Mouse (Mus musculus): ENCODE results near the gene Ddc. TPM values are rescaled to one million over a fixed set of nuclear protein-coding genes. Genes with fewer than 3 reads are reported as not detected.

The Ddc gene
- total and polyA plus RNA-seq, 2 experiments from 2014 or later = 8.6 to 13.6 TPM

DNA sequence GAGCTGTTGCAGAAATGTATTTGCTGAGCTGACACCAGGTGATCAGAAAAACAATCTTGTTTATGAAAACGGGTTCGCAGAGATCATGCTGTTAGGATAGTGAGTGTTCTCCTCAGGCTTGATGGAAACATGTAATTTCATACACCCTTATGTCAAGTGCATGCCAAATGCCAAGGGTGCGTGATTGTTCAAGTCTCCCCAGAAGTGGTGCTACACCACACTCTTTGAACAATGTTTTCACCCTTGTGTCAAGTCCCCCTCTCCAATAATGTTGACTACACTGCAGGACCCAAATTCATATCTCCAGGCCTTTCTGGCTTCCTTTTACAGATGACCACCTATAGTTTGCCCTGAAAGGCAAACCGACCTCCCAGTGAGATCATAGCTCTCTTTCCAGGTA lies 49.5 kb downstream of the Ddc start:
- no peak overlapping the region for H3K4me3 ChIP-seq (ENCODE audit: low read depth, low read length)
- 89% methylated on average over 4 of the region's 4 CpGs for WGBS
- no peak for ATAC-seq
- H3K36me3 ChIP-seq (ENCODE audit: insufficient read depth) = no peaks in the 10 kb centered on the region
- no peak for TF ChIP-seq CTCF (IDR thresholded peaks at IDR 0.05; ENCODE audit: low read depth)
- no peaks in the 10 kb centered on the region for H3K27me3 ChIP-seq (ENCODE audit: insufficient read depth, low read length)
- no peak for DNase-seq
- 0 out of 2 replicates have a peak, but pooled peaks cover 3% of the 10 kb centered on the region for H3K4me1 ChIP-seq (ENCODE audit: insufficient read depth)
- H3K9me3 ChIP-seq (ENCODE audit: low read length) = no peaks in the 10 kb centered on the region
- H3K9ac ChIP-seq = no peak overlapping the region
- H3K4me2 ChIP-seq (ENCODE audit: low read depth) = no peak overlapping the region
- no peak overlapping the region for H3K27ac ChIP-seq (ENCODE audit: low read depth, low read length)

DNA sequence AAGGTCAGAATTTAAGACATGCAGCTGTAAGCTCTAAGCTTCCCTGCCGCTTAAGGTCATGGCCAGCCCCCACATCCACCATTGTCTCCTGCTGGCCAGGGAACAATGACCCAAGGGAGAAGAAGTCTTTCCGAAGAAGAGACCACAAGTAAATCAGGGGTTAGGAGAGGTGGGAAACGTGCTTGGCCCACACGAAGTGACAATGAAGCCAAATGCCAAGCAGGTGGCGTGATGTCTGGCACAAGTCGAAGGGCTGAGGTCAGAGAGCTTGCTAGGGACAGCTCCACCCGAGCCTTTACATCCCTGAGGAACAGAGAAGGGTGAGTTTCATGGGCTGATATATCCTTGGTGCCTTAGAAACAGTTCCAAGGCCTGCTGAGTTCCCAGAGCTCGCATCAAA lies 52.9 kb downstream of the Ddc start:
- WGBS = 63% methylated on average over 8 of the region's 8 CpGs
- Histone ChIP-seq H3K4me3 (ENCODE audit: low read depth, low read length) (no peak overlapping the region), H3K27me3 (ENCODE audit: insufficient read depth, low read length) (no peaks in the 10 kb centered on the region), H3K27ac (ENCODE audit: low read depth, low read length) (no peak overlapping the region), H3K4me1 (ENCODE audit: insufficient read depth) (0 out of 2 replicates have a peak, but pooled peaks cover 2% of the 10 kb centered on the region), H3K9me3 (ENCODE audit: low read length) (no peaks in the 10 kb centered on the region), H3K36me3 (ENCODE audit: insufficient read depth) (no peaks in the 10 kb centered on the region), H3K9ac (no peak overlapping the region), H3K4me2 (ENCODE audit: low read depth) (no peak overlapping the region)
- TF ChIP-seq CTCF (IDR thresholded peaks at IDR 0.05; ENCODE audit: low read depth) = no peak
- DNase-seq = no peak
- no peak for ATAC-seq

DNA sequence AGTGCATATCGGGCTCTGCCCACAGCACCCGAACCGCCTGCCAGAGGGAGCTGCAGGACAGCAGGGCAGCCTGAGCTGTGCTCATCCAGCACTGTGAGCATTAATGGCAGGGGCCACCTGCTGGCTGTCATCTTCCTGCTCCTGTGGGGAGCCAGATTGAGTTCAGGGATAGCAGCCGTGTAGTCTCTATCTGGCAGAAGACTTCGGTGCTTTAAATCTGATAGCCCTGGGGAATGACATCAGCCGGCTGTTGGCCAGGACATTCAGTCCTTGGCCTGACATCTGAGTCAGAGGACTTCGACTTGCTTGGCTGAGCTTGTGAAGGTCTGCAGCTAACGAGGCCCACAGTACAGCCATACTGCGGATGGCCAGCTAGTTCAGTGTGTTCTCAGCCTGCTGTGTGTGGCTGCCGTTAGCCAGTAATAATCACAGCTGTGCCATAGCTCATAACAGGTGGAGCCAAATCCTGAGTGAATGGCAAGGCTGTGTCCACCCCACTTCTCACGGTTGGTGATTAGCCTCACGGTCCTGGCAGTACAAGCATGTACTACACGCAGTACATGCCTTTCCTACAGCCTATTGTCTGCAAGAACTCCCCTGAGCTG lies 53.5 kb downstream of the Ddc start:
- no peak overlapping the region for H3K4me3 ChIP-seq (ENCODE audit: low read depth, low read length)
- no peak overlapping the region for H3K27ac ChIP-seq (ENCODE audit: low read depth, low read length)
- no peaks in the 10 kb centered on the region for H3K27me3 ChIP-seq (ENCODE audit: insufficient read depth, low read length)
- no peak overlapping the region for H3K4me2 ChIP-seq (ENCODE audit: low read depth)
- peak; percentile 56 for TF ChIP-seq CTCF (IDR thresholded peaks at IDR 0.05; ENCODE audit: low read depth)
- H3K4me1 ChIP-seq (ENCODE audit: insufficient read depth) = no peaks in the 10 kb centered on the region
- DNase-seq (no peak), ATAC-seq (peak; percentile 80)
- 33% methylated on average over 13 of the region's 13 CpGs for WGBS
- H3K9ac ChIP-seq = no peak overlapping the region
- no peaks in the 10 kb centered on the region for H3K9me3 ChIP-seq (ENCODE audit: low read length)
- H3K36me3 ChIP-seq (ENCODE audit: insufficient read depth) = no peaks in the 10 kb centered on the region

DNA sequence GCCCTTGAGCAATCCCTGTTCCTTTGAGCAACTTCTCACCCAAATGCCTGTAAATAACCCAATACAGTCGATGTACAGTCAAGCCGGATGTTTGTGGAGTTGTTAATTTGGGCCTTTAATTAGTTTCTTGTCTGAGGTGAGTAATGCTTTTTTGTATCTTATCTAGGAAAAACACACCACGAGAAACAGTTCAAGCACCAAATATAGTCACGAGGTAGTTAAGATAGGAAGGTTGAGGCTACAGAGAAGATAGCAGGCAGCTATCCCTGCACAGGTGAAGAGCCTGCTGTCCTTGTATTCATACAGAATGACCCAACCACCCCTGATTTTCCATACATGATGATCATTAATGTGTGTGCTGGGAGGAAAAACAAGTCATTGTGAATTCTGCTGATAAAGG lies 56.4 kb downstream of the Ddc start:
- Histone ChIP-seq H3K27me3 (ENCODE audit: insufficient read depth, low read length) (no peaks in the 10 kb centered on the region), H3K36me3 (ENCODE audit: insufficient read depth) (no peaks in the 10 kb centered on the region), H3K4me2 (ENCODE audit: low read depth) (no peak overlapping the region), H3K27ac (ENCODE audit: low read depth, low read length) (no peak overlapping the region), H3K4me1 (ENCODE audit: insufficient read depth) (no peaks in the 10 kb centered on the region), H3K4me3 (ENCODE audit: low read depth, low read length) (no peak overlapping the region), H3K9ac (no peak overlapping the region), H3K9me3 (ENCODE audit: low read length) (no peaks in the 10 kb centered on the region)
- DNase-seq (no peak), ATAC-seq (no peak)
- no peak for TF ChIP-seq CTCF (IDR thresholded peaks at IDR 0.05; ENCODE audit: low read depth)
- 85% methylated on average over 4 of the region's 4 CpGs for WGBS

DNA sequence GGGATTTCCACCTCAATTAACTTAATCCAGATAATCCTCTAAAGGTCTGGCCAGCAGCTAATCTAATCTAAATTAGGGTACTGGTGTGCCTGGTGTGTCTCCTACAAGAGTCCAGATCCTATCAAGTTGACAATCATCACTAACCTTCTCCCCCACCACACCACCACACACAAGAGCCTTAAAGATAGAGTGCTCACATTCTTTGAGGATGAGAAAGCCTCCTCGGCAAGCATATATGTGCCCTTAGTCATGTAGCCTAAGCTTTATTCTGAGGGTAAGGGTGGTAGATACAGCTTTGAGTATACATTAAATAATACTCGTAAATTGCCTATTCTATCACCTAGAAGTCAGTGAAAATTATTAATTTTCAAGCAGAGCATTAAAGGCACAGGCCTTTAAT lies 57.2 kb downstream of the Ddc start:
- WGBS = 79% methylated on average over 2 of the region's 2 CpGs
- Histone ChIP-seq H3K9ac (no peak overlapping the region), H3K4me2 (ENCODE audit: low read depth) (no peak overlapping the region), H3K9me3 (ENCODE audit: low read length) (no peaks in the 10 kb centered on the region), H3K27me3 (ENCODE audit: insufficient read depth, low read length) (no peaks in the 10 kb centered on the region), H3K4me1 (ENCODE audit: insufficient read depth) (no peaks in the 10 kb centered on the region), H3K27ac (ENCODE audit: low read depth, low read length) (no peak overlapping the region), H3K36me3 (ENCODE audit: insufficient read depth) (no peaks in the 10 kb centered on the region), H3K4me3 (ENCODE audit: low read depth, low read length) (no peak overlapping the region)
- no peak for TF ChIP-seq CTCF (IDR thresholded peaks at IDR 0.05; ENCODE audit: low read depth)
- DNase-seq (no peak), ATAC-seq (no peak)

DNA sequence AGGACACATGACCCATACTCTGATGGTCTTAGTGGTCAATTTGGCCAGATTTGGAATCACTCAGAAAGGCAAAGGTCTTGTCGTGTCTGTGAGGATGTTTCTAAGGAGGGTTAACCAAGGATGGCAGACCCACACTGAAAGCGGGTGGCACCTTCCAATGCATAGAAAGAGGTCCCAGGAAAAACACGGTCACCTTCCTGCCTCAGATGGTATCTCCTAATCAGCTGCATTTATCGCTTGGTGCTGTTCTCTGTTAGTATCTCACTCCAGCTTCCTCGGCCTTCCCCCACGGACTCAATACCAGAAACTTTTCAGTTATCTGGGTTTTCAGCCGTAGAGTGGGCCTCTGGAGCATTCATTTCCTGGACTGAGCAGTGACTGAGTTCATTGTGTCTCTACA lies 58.1 kb downstream of the Ddc start:
- no peak overlapping the region for H3K27ac ChIP-seq (ENCODE audit: low read depth, low read length)
- ATAC-seq (no peak), DNase-seq (no peak)
- TF ChIP-seq CTCF (IDR thresholded peaks at IDR 0.05; ENCODE audit: low read depth) = no peak
- no peaks in the 10 kb centered on the region for H3K36me3 ChIP-seq (ENCODE audit: insufficient read depth)
- 91% methylated on average over 7 of the region's 7 CpGs for whole genome bisulfite sequencing
- no peak overlapping the region for H3K9ac ChIP-seq
- no peak overlapping the region for H3K4me2 ChIP-seq (ENCODE audit: low read depth)
- no peaks in the 10 kb centered on the region for H3K27me3 ChIP-seq (ENCODE audit: insufficient read depth, low read length)
- no peaks in the 10 kb centered on the region for H3K4me1 ChIP-seq (ENCODE audit: insufficient read depth)
- no peaks in the 10 kb centered on the region for H3K9me3 ChIP-seq (ENCODE audit: low read length)
- no peak overlapping the region for H3K4me3 ChIP-seq (ENCODE audit: low read depth, low read length)

DNA sequence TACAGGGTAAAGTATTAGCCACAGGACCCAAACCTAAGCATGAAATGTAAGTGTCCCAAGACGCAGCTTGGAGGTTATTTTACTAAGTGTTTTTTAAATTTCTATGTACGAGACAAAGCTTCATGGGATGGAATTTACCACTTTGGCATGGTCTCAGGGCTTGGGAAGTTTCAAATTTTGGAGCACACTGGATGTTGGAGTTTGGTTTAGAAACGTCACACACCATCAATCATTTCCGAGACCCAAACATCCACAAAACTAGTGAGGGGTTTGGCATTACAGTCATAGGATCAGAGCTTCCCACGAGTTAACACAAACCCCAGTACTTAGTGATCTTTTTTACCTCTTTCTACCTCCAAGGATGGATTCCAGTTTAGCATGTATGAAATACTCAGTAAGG lies 60.6 kb downstream of the Ddc start:
- Histone ChIP-seq H3K4me1 (ENCODE audit: insufficient read depth) (no peaks in the 10 kb centered on the region), H3K9ac (no peak overlapping the region), H3K9me3 (ENCODE audit: low read length) (no peaks in the 10 kb centered on the region), H3K36me3 (ENCODE audit: insufficient read depth) (no peaks in the 10 kb centered on the region), H3K4me3 (ENCODE audit: low read depth, low read length) (no peak overlapping the region), H3K4me2 (ENCODE audit: low read depth) (no peak overlapping the region), H3K27ac (ENCODE audit: low read depth, low read length) (no peak overlapping the region), H3K27me3 (ENCODE audit: insufficient read depth, low read length) (no peaks in the 10 kb centered on the region)
- TF ChIP-seq CTCF (IDR thresholded peaks at IDR 0.05; ENCODE audit: low read depth) = no peak
- DNase-seq (no peak), ATAC-seq (no peak)
- WGBS = 89% methylated on average over 5 of the region's 5 CpGs

Data from forebrain, postnatal 0 days (tissue).